Mouse (Mus musculus) duodenum, adult 2 months (tissue): ENCODE results near the gene Dars. TPM values are rescaled to one million over a fixed set of nuclear protein-coding genes. Genes with fewer than 3 reads are reported as not detected.

Source experiments
- polyA plus RNA-seq: library from polyadenylated mRNA; depleted of rRNA; stranded (reverse); fragments of >200 nt; gene quantifications from 2 replicates; pipeline ENCODE4 v1.2.3, GENCODE M21; 2012; ENCODE audit warnings: low replicate concordance; rRNA removed

Dars gene
- 2.7 and 4.4 TPM in 2 replicates for polyA plus RNA-seq

GRCm38 (mm10) chr1:128416584-128417532, at the start of gene Dars:
Gene Dars, minus strand, starts transcription at chr1:128417368.

GRCm38 (mm10) chr1:128359554-128360376, 57.4 kb downstream of the Dars start, which contains the start of gene Mcm6:
Gene Mcm6, minus strand, starts transcription at chr1:128359664.

GRCm38 (mm10) chr1:128328218-128328617, 89.0 kb downstream of the Dars start, which contains the start of gene Lct:
Gene Lct, minus strand, starts transcription at chr1:128328318.

Other genes with a start within 250 kb of the Dars start
- gene Ubxn4, start 173.4 kb downstream of the Dars start, polyA plus RNA-seq: 14.3 and 14.6 TPM in 2 replicates
- 93.8 and 435 TPM in 2 replicates for gene Lct, start 89.0 kb downstream of the Dars start, polyA plus RNA-seq
- 3.0 and 7.1 TPM in 2 replicates for gene Mcm6, start 57.7 kb downstream of the Dars start, polyA plus RNA-seq
- 8.1 and 12.2 TPM in 2 replicates for gene Cxcr4, start 174.9 kb upstream of the Dars start, polyA plus RNA-seq